Mouse (Mus musculus) embryonic facial prominence, embryonic 13.5 days (tissue): ENCODE data around the gene Asb15. TPM values are rescaled to one million over a fixed set of nuclear protein-coding genes. Genes with fewer than 3 reads are reported as not detected.

ENCODE experiments used
- ATAC-seq: fragments of 200-750 bp; cut with Nextera tagmentation; 2 replicates; pipeline ENCODE4 v1.8.0; 2017; ENCODE audit warnings: low read depth; ENCODE audit not compliant: insufficient number of reproducible peaks, insufficient read depth, low FRiP score, low TSS enrichment
- H3K27ac ChIP-seq: fragments of 300-500 bp; sonication (generic); 2 replicates; pipeline ENCODE4 v1.5.1; 2015; ENCODE audit warnings: moderate library complexity, mild to moderate bottlenecking, inconsistent platforms
- H3K27me3 ChIP-seq: fragments of 300-500 bp; sonication (generic); 2 replicates; pipeline ENCODE4 v1.6.1; 2015; ENCODE audit warnings: mild to moderate bottlenecking, inconsistent platforms
- H3K36me3 ChIP-seq: fragments of 300-500 bp; sonication (generic); 2 replicates; pipeline ENCODE4 v1.6.1; 2015; ENCODE audit warnings: mild to moderate bottlenecking, inconsistent platforms
- H3K4me1 ChIP-seq: fragments of 300-500 bp; sonication (generic); 2 replicates; pipeline ENCODE4 v1.6.1; 2015; ENCODE audit warnings: inconsistent platforms
- H3K4me2 ChIP-seq: fragments of 300-500 bp; sonication (generic); 2 replicates; pipeline ENCODE4 v1.6.1; 2015; ENCODE audit warnings: moderate library complexity, mild to moderate bottlenecking, inconsistent platforms
- H3K4me3 ChIP-seq: fragments of 300-500 bp; sonication (generic); 2 replicates; pipeline ENCODE4 v1.5.1; 2015; ENCODE audit warnings: mild to moderate bottlenecking, inconsistent platforms
- H3K9ac ChIP-seq: fragments of 300-500 bp; sonication (generic); 2 replicates; pipeline ENCODE4 v1.6.1; 2015; ENCODE audit warnings: mild to moderate bottlenecking, inconsistent platforms
- H3K9me3 ChIP-seq: fragments of 300-500 bp; sonication (generic); 2 replicates; pipeline ENCODE4 v1.6.1; 2016; ENCODE audit warnings: inconsistent platforms
- WGBS: fragments of 180-500 bp; shearing (Covaris S2); methylation state at CpG from one replicate; pipeline ENCODE4 v1.1.7; 2015; ENCODE audit warnings: mixed read lengths; 5-methylcytosine and 5-hydroxymethylcytosine counted together
- polyA plus RNA-seq: library from polyadenylated mRNA; unstranded; fragments of >200 nt; fragmentation: Nextera tagmentation; extraction: Ambion mirVana; gene quantifications from 2 replicates; pipeline ENCODE4 v1.2.1, GENCODE M21; 2015

Asb15 gene
- polyA plus RNA-seq, 1 experiment from 2014 or later = not detected

- H3K9me3 ChIP-seq = no peaks in the 10 kb centered on the region
- no peak overlapping the region for H3K27ac ChIP-seq
- H3K36me3 ChIP-seq = no peaks in the 10 kb centered on the region
- H3K4me2 ChIP-seq = no peak overlapping the region
- H3K4me1 ChIP-seq = no peaks in the 10 kb centered on the region
- H3K9ac ChIP-seq = no peak overlapping the region
- no peaks in the 10 kb centered on the region for H3K27me3 ChIP-seq
- 90% methylated on average over 6 of the region's 6 CpGs for WGBS
- ATAC-seq = no peak
- no peak overlapping the region for H3K4me3 ChIP-seq
Observed at GRCm38 (mm10) chr6:24599179-24599578, 71.2 kb downstream of the Asb15 start.

- H3K9ac ChIP-seq = no peak overlapping the region
- H3K36me3 ChIP-seq = no peaks in the 10 kb centered on the region
- no peaks in the 10 kb centered on the region for H3K4me1 ChIP-seq
- 87% methylated on average over 5 of the region's 5 CpGs for WGBS
- H3K27ac ChIP-seq = no peak overlapping the region
- no peaks in the 10 kb centered on the region for H3K27me3 ChIP-seq
- no peak; the same call in 1 of the 2 replicates for ATAC-seq
- H3K9me3 ChIP-seq = no peaks in the 10 kb centered on the region
- no peak overlapping the region for H3K4me3 ChIP-seq
- H3K4me2 ChIP-seq = no peak overlapping the region
Observed at GRCm38 (mm10) chr6:24599639-24600038, 71.7 kb downstream of the Asb15 start.

- H3K9me3 ChIP-seq = no peaks in the 10 kb centered on the region
- H3K27ac ChIP-seq = no peak overlapping the region
- H3K4me3 ChIP-seq = no peak overlapping the region
- H3K36me3 ChIP-seq = no peaks in the 10 kb centered on the region
- ATAC-seq = no peak
- H3K4me1 ChIP-seq = no peaks in the 10 kb centered on the region
- no peak overlapping the region for H3K4me2 ChIP-seq
- 77% methylated on average over 6 of the region's 6 CpGs for WGBS
- H3K27me3 ChIP-seq = no peaks in the 10 kb centered on the region
- no peak overlapping the region for H3K9ac ChIP-seq
Observed at GRCm38 (mm10) chr6:24600134-24600533, 72.2 kb downstream of the Asb15 start.

GRCm38 (mm10) chr6:24600726-24601125 is 72.8 kb downstream of the Asb15 start:
- Histone ChIP-seq H3K27ac (no peak overlapping the region), H3K4me1 (no peaks in the 10 kb centered on the region), H3K4me3 (no peak overlapping the region), H3K9me3 (no peaks in the 10 kb centered on the region), H3K27me3 (no peaks in the 10 kb centered on the region), H3K4me2 (no peak overlapping the region), H3K36me3 (no peaks in the 10 kb centered on the region), H3K9ac (no peak overlapping the region)
- WGBS = 83% methylated on average over 4 of the region's 4 CpGs
- no peak for ATAC-seq

GRCm38 (mm10) chr6:24601668-24602067 is 73.7 kb downstream of the Asb15 start:
- no peak for ATAC-seq
- H3K27me3 ChIP-seq = no peaks in the 10 kb centered on the region
- no peak overlapping the region for H3K4me3 ChIP-seq
- H3K27ac ChIP-seq = no peak overlapping the region
- H3K9ac ChIP-seq = no peak overlapping the region
- H3K4me1 ChIP-seq = no peaks in the 10 kb centered on the region
- H3K9me3 ChIP-seq = no peaks in the 10 kb centered on the region
- H3K4me2 ChIP-seq = no peak overlapping the region
- no peaks in the 10 kb centered on the region for H3K36me3 ChIP-seq
- 67% methylated on average over 1 of the region's 1 CpGs for WGBS

- ATAC-seq = no peak
- no peaks in the 10 kb centered on the region for H3K9me3 ChIP-seq
- H3K27ac ChIP-seq = no peak overlapping the region
- H3K27me3 ChIP-seq = no peaks in the 10 kb centered on the region
- no peak overlapping the region for H3K9ac ChIP-seq
- no peaks in the 10 kb centered on the region for H3K4me1 ChIP-seq
- no peak overlapping the region for H3K4me2 ChIP-seq
- no peak overlapping the region for H3K4me3 ChIP-seq
- no peaks in the 10 kb centered on the region for H3K36me3 ChIP-seq
- WGBS = 57% methylated on average over 3 of the region's 3 CpGs
Observed at GRCm38 (mm10) chr6:24602351-24602750, 74.4 kb downstream of the Asb15 start.

GRCm38 (mm10) chr6:24602993-24603392 is 75.0 kb downstream of the Asb15 start:
- no peak for ATAC-seq
- Histone ChIP-seq H3K36me3 (no peaks in the 10 kb centered on the region), H3K27me3 (no peaks in the 10 kb centered on the region), H3K9me3 (no peaks in the 10 kb centered on the region), H3K4me2 (no peak overlapping the region), H3K9ac (no peak overlapping the region), H3K4me3 (no peak overlapping the region), H3K27ac (no peak overlapping the region), H3K4me1 (no peaks in the 10 kb centered on the region)
- WGBS = 91% methylated on average over 5 of the region's 5 CpGs

GRCm38 (mm10) chr6:24604289-24604688 is 76.3 kb downstream of the Asb15 start:
- Histone ChIP-seq H3K9me3 (no peaks in the 10 kb centered on the region), H3K27me3 (no peaks in the 10 kb centered on the region), H3K4me2 (no peak overlapping the region), H3K36me3 (no peaks in the 10 kb centered on the region), H3K4me3 (no peak overlapping the region), H3K9ac (no peak overlapping the region), H3K27ac (no peak overlapping the region), H3K4me1 (no peaks in the 10 kb centered on the region)
- WGBS = 89% methylated on average over 7 of the region's 7 CpGs
- ATAC-seq = no peak

- H3K9me3 ChIP-seq = no peaks in the 10 kb centered on the region
- H3K36me3 ChIP-seq = no peaks in the 10 kb centered on the region
- no peak overlapping the region for H3K9ac ChIP-seq
- H3K27ac ChIP-seq = no peak overlapping the region
- WGBS = 91% methylated on average over 8 of the region's 8 CpGs
- H3K4me2 ChIP-seq = no peak overlapping the region
- H3K4me3 ChIP-seq = no peak overlapping the region
- no peaks in the 10 kb centered on the region for H3K4me1 ChIP-seq
- no peak for ATAC-seq
- H3K27me3 ChIP-seq = no peaks in the 10 kb centered on the region
Observed at GRCm38 (mm10) chr6:24605631-24606030, 77.7 kb downstream of the Asb15 start.

- no peaks in the 10 kb centered on the region for H3K27me3 ChIP-seq
- H3K9me3 ChIP-seq = no peaks in the 10 kb centered on the region
- H3K4me3 ChIP-seq = no peak overlapping the region
- no peaks in the 10 kb centered on the region for H3K36me3 ChIP-seq
- WGBS = 84% methylated on average over 10 of the region's 10 CpGs
- no peaks in the 10 kb centered on the region for H3K4me1 ChIP-seq
- ATAC-seq = no peak
- H3K4me2 ChIP-seq = no peak overlapping the region
- H3K9ac ChIP-seq = no peak overlapping the region
- H3K27ac ChIP-seq = no peak overlapping the region
Observed at GRCm38 (mm10) chr6:24606512-24606911, 78.6 kb downstream of the Asb15 start.

GRCm38 (mm10) chr6:24607531-24607930 is 79.6 kb downstream of the Asb15 start:
- H3K27ac ChIP-seq = no peak overlapping the region
- ATAC-seq = no peak
- no peak overlapping the region for H3K9ac ChIP-seq
- WGBS = 92% methylated on average over 15 of the region's 15 CpGs
- H3K9me3 ChIP-seq = no peaks in the 10 kb centered on the region
- H3K36me3 ChIP-seq = no peaks in the 10 kb centered on the region
- H3K4me3 ChIP-seq = no peak overlapping the region
- no peak overlapping the region for H3K4me2 ChIP-seq
- H3K27me3 ChIP-seq = no peaks in the 10 kb centered on the region
- H3K4me1 ChIP-seq = no peaks in the 10 kb centered on the region

GRCm38 (mm10) chr6:24608129-24608528 is 80.2 kb downstream of the Asb15 start:
- Histone ChIP-seq H3K4me1 (no peaks in the 10 kb centered on the region), H3K4me2 (no peak overlapping the region), H3K4me3 (no peak overlapping the region), H3K9me3 (no peaks in the 10 kb centered on the region), H3K27ac (no peak overlapping the region), H3K9ac (no peak overlapping the region), H3K27me3 (no peaks in the 10 kb centered on the region), H3K36me3 (peaks cover 5% of the 10 kb centered on the region)
- no peak for ATAC-seq
- 80% methylated on average over 4 of the region's 4 CpGs for WGBS

GRCm38 (mm10) chr6:24608682-24609081 is 80.7 kb downstream of the Asb15 start:
- Histone ChIP-seq H3K9ac (no peak overlapping the region), H3K36me3 (peaks cover 9% of the 10 kb centered on the region), H3K27ac (no peak overlapping the region), H3K27me3 (no peaks in the 10 kb centered on the region), H3K4me2 (no peak overlapping the region), H3K4me3 (no peak overlapping the region), H3K9me3 (no peaks in the 10 kb centered on the region), H3K4me1 (no peaks in the 10 kb centered on the region)
- WGBS = 88% methylated on average over 3 of the region's 3 CpGs
- no peak for ATAC-seq
